In the genomic region with DNA sequence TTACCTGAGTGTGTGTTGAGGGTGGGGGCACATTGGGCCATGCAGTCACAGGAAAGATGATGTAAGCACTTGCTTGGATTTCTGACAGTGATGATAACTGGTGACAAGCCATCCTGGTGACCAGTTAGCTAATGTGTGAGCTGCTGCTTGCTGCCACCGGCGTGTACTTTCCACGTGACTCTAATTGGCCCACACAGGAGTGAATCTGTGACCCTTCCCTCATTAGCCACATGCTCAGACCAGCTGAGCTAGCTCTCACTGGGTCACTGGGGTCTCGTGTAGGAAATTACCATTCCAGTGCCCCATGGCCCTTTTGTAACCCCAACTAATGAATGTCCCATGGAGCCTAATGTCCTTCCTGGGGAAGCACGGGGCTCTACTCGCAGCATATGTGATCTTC, we compare ENCODE assay signal across 17 mouse cellular contexts. TPM values are rescaled to one million over a fixed set of nuclear protein-coding genes. Genes with fewer than 3 reads are reported as not detected.
DNase-seq lines count a peak whose midpoint lies in the region; ATAC-seq and TF ChIP-seq lines count a peak whose summit lies in the region.
"Had no signal": no experiment of that assay in that cellular context is flagged by ENCODE, and none has a peak within 500 bp of the region (broad histone marks: within the 10 kb centered on the region; RNA-seq: fewer than 3 reads in every experiment).

No protein-coding gene starts in this region.

- no peak overlapping the region for H3K9ac ChIP-seq in neural tube, embryonic 11.5 days (ENCODE audit: low read length)
- H3K9ac ChIP-seq in midbrain, embryonic 15.5 days = no peak overlapping the region
- H3K9ac ChIP-seq: embryonic facial prominence, embryonic 13.5 days; limb, embryonic 12.5 days; liver, embryonic 13.5 days had no signal

- no peaks in the 10 kb centered on the region for H3K36me3 ChIP-seq in neural tube, embryonic 11.5 days (ENCODE audit: control insufficient read depth, insufficient read depth, low read length)
- no peaks in the 10 kb centered on the region for H3K36me3 ChIP-seq in midbrain, embryonic 15.5 days (replicated peaks)

- DNase-seq in neural tube, embryonic 11.5 days (ENCODE audit: low spot score) = peak; percentile 29
- no peak for DNase-seq in neural tube, embryonic 10.5 days (ENCODE audit: extremely low spot score, low spot score)
- DNase-seq in forelimb bud, embryonic 11.5 days (ENCODE audit: low read depth, low spot score) = peak; percentile 21
- no peak for DNase-seq in lung, adult 2 months
- no peak for DNase-seq in frontal cortex, postnatal 14 days (ENCODE audit: low spot score in 2 of 2)
- no peak for DNase-seq in gastrocnemius, postnatal 4 days (ENCODE audit: low spot score in 2 of 2)
- DNase-seq: cerebellum, adult 9-11 months; kidney, postnatal 10 days; liver, embryonic 13.5 days; right cerebral cortex, postnatal 14 days; thymus, postnatal 25 days had no signal

- no peak for TF ChIP-seq POLR2A in lung, adult 2 months (IDR thresholded peaks at IDR 0.05; ENCODE audit: borderline replicate concordance, extremely low read depth, low read depth, low read length)

- H3K9me3 ChIP-seq in neural tube, embryonic 11.5 days (ENCODE audit: control insufficient read depth, low read length) = no peaks in the 10 kb centered on the region
- H3K9me3 ChIP-seq in midbrain, embryonic 15.5 days = no peaks in the 10 kb centered on the region
- H3K9me3 ChIP-seq: embryonic facial prominence, embryonic 13.5 days; limb, embryonic 12.5 days; liver, embryonic 13.5 days had no signal

- H3K27ac ChIP-seq in neural tube, embryonic 11.5 days (ENCODE audit: low read depth, low read length) = peak overlapping the region; percentile 6; the same call in 1 of the 2 replicates
- peak overlapping the region; percentile 46; the same call in 1 of the 2 replicates for H3K27ac ChIP-seq in midbrain, embryonic 15.5 days
- H3K27ac ChIP-seq: embryonic facial prominence, embryonic 13.5 days; layer of hippocampus, adult 2 months; limb, embryonic 12.5 days; liver, embryonic 13.5 days had no signal

- no peaks in the 10 kb centered on the region for H3K27me3 ChIP-seq in neural tube, embryonic 11.5 days (ENCODE audit: control insufficient read depth, insufficient read depth, low read length)
- no peaks in the 10 kb centered on the region for H3K27me3 ChIP-seq in midbrain, embryonic 15.5 days (replicated peaks)
- H3K27me3 ChIP-seq: embryonic facial prominence, embryonic 13.5 days; limb, embryonic 12.5 days had no signal

- ATAC-seq in neural tube, embryonic 11.5 days (ENCODE audit: insufficient read depth, low FRiP score, low TSS enrichment) = no peak
- no peak; the same call in 1 of the 2 replicates for ATAC-seq in midbrain, embryonic 15.5 days (replicated peaks)
- ATAC-seq: intestine, embryonic 16.5 days had no signal

- no peak for TF ChIP-seq CTCF in lung, adult 2 months (IDR thresholded peaks at IDR 0.05; ENCODE audit: insufficient read depth, low read length)

- no peaks in the 10 kb centered on the region for H3K4me1 ChIP-seq in neural tube, embryonic 11.5 days (ENCODE audit: control insufficient read depth, insufficient read depth, low read length)
- peaks cover 21% of the 10 kb centered on the region for H3K4me1 ChIP-seq in midbrain, embryonic 15.5 days
- H3K4me1 ChIP-seq in lung, adult 2 months (ENCODE audit: control insufficient read depth, insufficient read depth, low read length) = no peaks in the 10 kb centered on the region

- H3K4me3 ChIP-seq in neural tube, embryonic 11.5 days (ENCODE audit: low read depth, low read length) = no peak overlapping the region
- no peak overlapping the region for H3K4me3 ChIP-seq in midbrain, embryonic 15.5 days
- no peak overlapping the region for H3K4me3 ChIP-seq in lung, adult 2 months (replicated peaks; ENCODE audit: extremely low read depth, low read depth, low read length)
- H3K4me3 ChIP-seq: embryonic facial prominence, embryonic 13.5 days; layer of hippocampus, adult 2 months; limb, embryonic 12.5 days; liver, embryonic 13.5 days had no signal

- no peak overlapping the region for H3K4me2 ChIP-seq in neural tube, embryonic 11.5 days (ENCODE audit: low read depth)
- no peak overlapping the region for H3K4me2 ChIP-seq in midbrain, embryonic 15.5 days
- H3K4me2 ChIP-seq: heart, embryonic 11.5 days; limb, embryonic 12.5 days had no signal

- 49% methylated on average over 6 of the region's 6 CpGs for WGBS in neural tube, embryonic 11.5 days
- 43% methylated on average over 6 of the region's 6 CpGs for WGBS in midbrain, embryonic 15.5 days
- WGBS in lung, adult 2 months = 73% methylated on average over 6 of the region's 6 CpGs

RNA-seq across cellular contexts. Expression of a gene that starts 19.3 kb away (rescaled TPM):
- 11.3 and 11.5 TPM in 2 replicates for polyA plus RNA-seq in neural tube, embryonic 11.5 days (2014; fragmentation: Nextera tagmentation; extraction: Ambion mirVana)
- 23.5 and 26.1 TPM in 2 replicates for polyA plus RNA-seq in midbrain, embryonic 15.5 days (2015; fragmentation: Nextera tagmentation; extraction: Ambion mirVana)
- polyA plus RNA-seq in lung, adult 2 months (2012; rRNA removed) = 2.4 and 2.7 TPM in 2 replicates
- 1 to 10 TPM; 4.9 to 5.6 TPM for total RNA-seq in gastrocnemius, postnatal 4 days (2021)

RNA-seq across cellular contexts. Expression of a gene that starts 29.9 kb away (rescaled TPM):
- 14.1 and 14.9 TPM in 2 replicates for polyA plus RNA-seq in neural tube, embryonic 11.5 days (2014; fragmentation: Nextera tagmentation; extraction: Ambion mirVana)
- 10.1 and 10.2 TPM in 2 replicates for polyA plus RNA-seq in midbrain, embryonic 15.5 days (2015; fragmentation: Nextera tagmentation; extraction: Ambion mirVana)
- polyA plus RNA-seq in lung, adult 2 months (2012; rRNA removed) = 2.8 and 8.3 TPM in 2 replicates
- total RNA-seq in gastrocnemius, postnatal 4 days (2021) = 1 to 10 TPM; 7.5 to 9.4 TPM

RNA-seq across cellular contexts. Expression of a gene that starts 54.7 kb away (rescaled TPM):
- polyA plus RNA-seq in neural tube, embryonic 11.5 days (2014; fragmentation: Nextera tagmentation; extraction: Ambion mirVana) = 0.09 and 0.26 TPM in 2 replicates
- 0.18 and 0.23 TPM in 2 replicates for polyA plus RNA-seq in midbrain, embryonic 15.5 days (2015; fragmentation: Nextera tagmentation; extraction: Ambion mirVana)
- 0.09 and 0.18 TPM in 2 replicates for polyA plus RNA-seq in lung, adult 2 months (2012; rRNA removed)
- total RNA-seq in gastrocnemius, postnatal 4 days (2021) = under 1 TPM; 0.29 to 0.32 TPM
- polyA plus RNA-seq: liver, embryonic 13.5 days had no signal

Comparison
In these comparisons a context has a peak if more than half of its experiments do, and no peak if none do; other contexts are left out.
1. DNase-seq: peak in neural tube, embryonic 11.5 days (single experiment) and forelimb bud, embryonic 11.5 days (single experiment); none in neural tube, embryonic 10.5 days (single experiment), lung, adult 2 months (single experiment), frontal cortex, postnatal 14 days (0 of 2) and gastrocnemius, postnatal 4 days (0 of 2).